Mouse (Mus musculus): ENCODE results near the gene Cct5. TPM values are rescaled to one million over a fixed set of nuclear protein-coding genes. Genes with fewer than 3 reads are reported as not detected.

The Cct5 gene
- total and polyA plus RNA-seq, 3 experiments: 64.3 to 146 (median 131) TPM

DNA sequence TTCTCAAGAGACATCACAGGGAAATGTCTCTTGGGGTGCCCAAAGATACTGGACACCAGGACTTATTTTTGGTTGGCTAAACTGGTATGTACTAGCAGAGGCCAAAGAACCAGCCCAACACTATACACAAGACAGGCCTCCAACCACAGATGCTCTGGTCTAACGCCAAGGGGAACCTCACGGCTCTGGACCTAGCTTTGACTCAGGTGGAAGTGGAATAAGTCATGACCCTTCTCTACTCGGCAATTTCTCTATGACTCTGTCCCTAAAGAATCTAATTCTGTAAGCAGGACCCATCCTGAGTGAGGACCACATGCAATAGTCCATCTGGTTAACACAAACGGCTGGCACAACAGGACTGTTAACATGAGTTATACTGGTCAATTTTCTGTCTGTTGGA lies 1.8 kb downstream of the Cct5 start:
- no peak for DNase-seq
- intact Hi-C loops (cut with DNase I): loop anchor here (10.0 kb wide), 1 partner anchor 375 kb away; the partner anchor contains the start of gene Dap
- peaks cover 8% of the 10 kb centered on the region for H3K4me1 ChIP-seq (ENCODE audit: control insufficient read depth, insufficient read depth, low read length)

DNA sequence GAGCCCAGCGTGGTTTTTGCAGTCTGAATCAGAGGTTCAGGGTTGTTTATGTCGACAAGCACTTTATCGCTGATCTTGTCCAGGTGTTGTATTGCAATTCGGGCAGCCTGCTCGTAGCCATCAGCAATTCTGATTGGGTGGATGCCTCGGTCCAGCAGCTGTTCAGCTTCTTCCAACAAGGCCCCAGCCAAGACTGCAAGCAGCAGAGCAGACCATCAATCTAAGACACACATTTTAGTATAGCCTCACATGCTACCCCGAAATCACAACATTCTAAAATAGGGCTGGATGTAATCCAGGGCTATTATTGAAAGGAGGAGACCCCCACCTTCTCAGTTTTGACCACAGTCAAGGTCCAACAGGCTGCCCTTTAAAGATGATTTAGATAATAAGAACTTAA lies 6.0 kb downstream of the Cct5 start:
- WGBS: 60% methylated on average over 7 of the region's 7 CpGs
- no peaks in the 10 kb centered on the region for H3K27me3 ChIP-seq (ENCODE audit: control insufficient read depth, insufficient read depth, low read length)

More for the DNA sequence above, 1.8 kb downstream of the Cct5 start:
- Histone ChIP-seq H3K27ac (no peak overlapping the region), H3K27me3 (ENCODE audit: control insufficient read depth, insufficient read depth, low read length) (no peaks in the 10 kb centered on the region), H3K4me3 (no peak overlapping the region), H3K79me2 (replicated peaks; ENCODE audit: control insufficient read depth, insufficient read depth, low read length) (peaks cover 9% of the 10 kb centered on the region), H3K36me3 (ENCODE audit: control insufficient read depth, insufficient read depth, low read length) (peaks cover 4% of the 10 kb centered on the region), H3K9ac (ENCODE audit: low read depth, low read length) (no peak overlapping the region)
- no peak for TF ChIP-seq CTCF (IDR thresholded peaks at IDR 0.05)
- WGBS: 51% methylated on average over 4 of the region's 4 CpGs

DNA sequence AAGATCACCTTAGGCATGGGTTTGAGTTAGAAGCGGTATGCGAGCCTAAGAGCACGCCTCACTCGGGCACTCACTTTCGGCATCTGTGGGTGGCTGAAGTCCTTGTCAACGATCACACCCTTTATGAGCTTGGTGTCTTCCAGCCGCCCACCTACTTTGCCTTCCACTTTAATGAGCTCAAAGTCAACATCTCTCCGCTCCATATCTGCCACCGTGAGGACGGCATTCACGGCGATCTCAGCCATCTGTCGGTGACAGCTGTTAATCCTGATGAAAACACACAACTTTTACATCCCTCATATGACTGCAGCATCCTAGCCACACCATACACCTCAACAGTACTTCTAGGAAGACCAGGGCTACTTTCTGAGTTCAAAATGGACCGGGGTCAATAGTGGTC lies 7.3 kb downstream of the Cct5 start:
- H3K4me1 ChIP-seq (ENCODE audit: control insufficient read depth, insufficient read depth, low read length): peaks cover 3% of the 10 kb centered on the region
- TF ChIP-seq CTCF (IDR thresholded peaks at IDR 0.05) (no peak), POLR2A (IDR thresholded peaks at IDR 0.05; ENCODE audit: insufficient read depth, low read depth, low read length) (no peak), EP300 (IDR thresholded peaks at IDR 0.05; ENCODE audit: insufficient read depth, low read depth, low read length) (no peak)
- peaks cover 3% of the 10 kb centered on the region; the same call in 1 of the 2 replicates for H3K79me2 ChIP-seq (replicated peaks; ENCODE audit: control insufficient read depth, insufficient read depth, low read length)
- WGBS: 91% methylated on average over 14 of the region's 14 CpGs
- H3K36me3 ChIP-seq (ENCODE audit: control insufficient read depth, insufficient read depth, low read length): peaks cover 6% of the 10 kb centered on the region
- no peaks in the 10 kb centered on the region for H3K27me3 ChIP-seq (ENCODE audit: control insufficient read depth, insufficient read depth, low read length)
- no peak for DNase-seq
- H3K27ac ChIP-seq: no peak overlapping the region
- H3K9ac ChIP-seq (ENCODE audit: low read depth, low read length): no peak overlapping the region
- no peak overlapping the region for H3K4me3 ChIP-seq
- intact Hi-C loops (cut with DNase I): no loop called here

More for the DNA sequence above, 6.0 kb downstream of the Cct5 start:
- no peak for TF ChIP-seq POLR2A (IDR thresholded peaks at IDR 0.05; ENCODE audit: insufficient read depth, low read depth, low read length)
- DNase-seq: no peak
- intact Hi-C loops (cut with DNase I): no loop called here
- Histone ChIP-seq H3K36me3 (ENCODE audit: control insufficient read depth, insufficient read depth, low read length) (peaks cover 6% of the 10 kb centered on the region), H3K79me2 (replicated peaks; ENCODE audit: control insufficient read depth, insufficient read depth, low read length) (peaks cover 7% of the 10 kb centered on the region), H3K9ac (ENCODE audit: low read depth, low read length) (no peak overlapping the region), H3K27ac (no peak overlapping the region), H3K4me3 (no peak overlapping the region), H3K4me1 (ENCODE audit: control insufficient read depth, insufficient read depth, low read length) (peaks cover 6% of the 10 kb centered on the region)

DNA sequence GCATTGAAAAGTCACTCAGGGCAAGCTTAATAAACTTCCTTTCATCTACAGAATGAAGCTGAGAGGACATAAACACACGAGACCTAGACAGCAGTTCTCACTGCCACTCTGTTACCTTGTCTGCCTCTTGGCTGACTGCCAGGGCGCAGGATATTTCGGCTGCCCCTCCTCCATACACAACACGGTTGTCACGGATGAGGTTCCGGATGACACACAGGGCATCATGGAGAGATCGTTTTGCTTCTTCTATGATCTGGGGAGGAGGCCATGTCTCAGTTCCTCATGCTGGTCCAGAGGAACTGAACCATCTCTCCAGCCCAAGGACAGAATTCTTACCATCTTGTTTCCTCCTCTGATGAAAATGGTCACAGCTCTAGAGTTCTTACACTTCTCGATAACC lies 9.1 kb downstream of the Cct5 start:
- no peak overlapping the region for H3K4me3 ChIP-seq
- H3K9ac ChIP-seq (ENCODE audit: low read depth, low read length): no peak overlapping the region
- DNase-seq: no peak
- no peaks in the 10 kb centered on the region; the same call in 1 of the 2 replicates for H3K79me2 ChIP-seq (replicated peaks; ENCODE audit: control insufficient read depth, insufficient read depth, low read length)
- no peak overlapping the region for H3K27ac ChIP-seq
- no peaks in the 10 kb centered on the region for H3K27me3 ChIP-seq (ENCODE audit: control insufficient read depth, insufficient read depth, low read length)
- 70% methylated on average over 8 of the region's 8 CpGs for WGBS
- no peak for TF ChIP-seq CTCF (IDR thresholded peaks at IDR 0.05)
- TF ChIP-seq POLR2A (IDR thresholded peaks at IDR 0.05; ENCODE audit: insufficient read depth, low read depth, low read length): no peak
- no peak for TF ChIP-seq EP300 (IDR thresholded peaks at IDR 0.05; ENCODE audit: insufficient read depth, low read depth, low read length)
- H3K4me1 ChIP-seq (ENCODE audit: control insufficient read depth, insufficient read depth, low read length): no peaks in the 10 kb centered on the region
- H3K36me3 ChIP-seq (ENCODE audit: control insufficient read depth, insufficient read depth, low read length): peaks cover 4% of the 10 kb centered on the region
- intact Hi-C loops (cut with DNase I): no loop called here

DNA sequence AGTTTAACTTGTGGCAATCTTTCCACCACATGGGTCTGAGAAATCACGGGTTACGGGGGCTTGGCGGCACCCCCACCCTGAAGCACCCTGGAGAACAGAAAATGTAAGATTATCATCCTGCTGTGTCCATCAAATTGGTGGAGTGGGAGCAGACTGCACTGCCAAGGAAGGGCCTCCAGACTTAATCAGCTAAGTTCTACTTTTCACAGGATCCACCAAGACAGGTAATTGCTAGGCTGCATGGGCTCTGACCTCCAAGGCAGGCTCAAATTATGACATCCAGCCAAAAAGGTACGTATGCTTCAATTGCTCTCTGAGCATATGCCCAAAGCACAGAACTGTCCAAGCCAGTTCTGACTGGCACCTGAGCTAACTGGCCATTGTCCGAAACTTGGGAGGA lies 11.4 kb downstream of the Cct5 start:
- H3K9ac ChIP-seq (ENCODE audit: low read depth, low read length): no peak overlapping the region
- no peak overlapping the region for H3K4me3 ChIP-seq
- H3K27me3 ChIP-seq (ENCODE audit: control insufficient read depth, insufficient read depth, low read length): no peaks in the 10 kb centered on the region
- H3K27ac ChIP-seq: no peak overlapping the region
- TF ChIP-seq POLR2A (IDR thresholded peaks at IDR 0.05; ENCODE audit: insufficient read depth, low read depth, low read length) (no peak), CTCF (IDR thresholded peaks at IDR 0.05) (no peak), EP300 (IDR thresholded peaks at IDR 0.05; ENCODE audit: insufficient read depth, low read depth, low read length) (no peak)
- no peak for DNase-seq
- H3K36me3 ChIP-seq (ENCODE audit: control insufficient read depth, insufficient read depth, low read length): peaks cover 2% of the 10 kb centered on the region; the same call in 1 of the 2 replicates
- intact Hi-C loops (cut with DNase I): no loop called here
- H3K79me2 ChIP-seq (replicated peaks; ENCODE audit: control insufficient read depth, insufficient read depth, low read length): no peaks in the 10 kb centered on the region
- H3K4me1 ChIP-seq (ENCODE audit: control insufficient read depth, insufficient read depth, low read length): no peaks in the 10 kb centered on the region
- WGBS: 88% methylated on average over 5 of the region's 5 CpGs

DNA sequence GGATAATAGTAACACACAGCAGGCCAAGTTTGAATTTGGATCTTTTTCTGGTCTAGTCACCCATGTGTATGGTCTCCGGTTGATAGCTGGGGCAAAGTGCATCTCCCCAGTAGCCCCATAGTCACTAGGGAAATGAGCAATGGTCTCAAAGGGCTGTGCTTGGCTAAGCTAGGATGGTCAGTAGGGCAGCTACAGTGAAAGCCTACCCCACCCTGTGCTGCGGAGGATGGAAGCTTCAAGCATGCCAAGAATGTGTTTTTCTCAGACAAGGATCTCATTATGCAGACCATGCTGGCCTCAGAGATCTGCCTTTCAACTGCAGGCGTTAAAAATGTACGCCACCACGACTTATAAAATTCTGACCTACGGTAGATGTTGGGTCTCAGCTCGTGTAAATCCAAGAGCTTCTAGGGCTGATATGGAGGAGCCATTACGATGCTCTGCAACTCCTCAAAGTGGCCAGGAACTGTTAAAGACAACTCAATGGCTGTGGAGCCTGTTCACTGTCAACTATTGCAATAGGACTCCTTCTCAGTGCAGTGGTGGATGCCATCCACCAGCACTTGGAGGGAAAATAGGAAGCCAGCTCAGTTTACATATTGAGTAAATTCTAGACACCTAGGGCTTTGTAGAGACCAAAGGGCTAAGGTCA lies 12.5 kb downstream of the Cct5 start:
- peak in 1 of 2 experiments; percentile 11 for DNase-seq
- TF ChIP-seq EP300 (IDR thresholded peaks at IDR 0.05; ENCODE audit: insufficient read depth, low read depth, low read length): no peak
- no peak for TF ChIP-seq CTCF (IDR thresholded peaks at IDR 0.05)
- no peak for TF ChIP-seq POLR2A (IDR thresholded peaks at IDR 0.05; ENCODE audit: insufficient read depth, low read depth, low read length)
- no peaks in the 10 kb centered on the region for H3K27me3 ChIP-seq (ENCODE audit: control insufficient read depth, insufficient read depth, low read length)
- no peaks in the 10 kb centered on the region for H3K4me1 ChIP-seq (ENCODE audit: control insufficient read depth, insufficient read depth, low read length)
- no peaks in the 10 kb centered on the region for H3K36me3 ChIP-seq (ENCODE audit: control insufficient read depth, insufficient read depth, low read length)
- intact Hi-C loops (cut with DNase I): loop anchor here (5.0 kb wide), 1 partner anchor 137 kb away; the partner anchor contains the start of gene Ropn1l
- H3K9ac ChIP-seq (ENCODE audit: low read depth, low read length): no peak overlapping the region
- H3K79me2 ChIP-seq (replicated peaks; ENCODE audit: control insufficient read depth, insufficient read depth, low read length): no peaks in the 10 kb centered on the region
- no peak overlapping the region for H3K4me3 ChIP-seq
- H3K27ac ChIP-seq: no peak overlapping the region
- 41% methylated on average over 8 of the region's 8 CpGs for WGBS

Data from heart, adult 2 months (tissue).